Mouse (Mus musculus) heart, embryonic 11.5 days (tissue): ENCODE results near the gene Slc25a42. TPM values are rescaled to one million over a fixed set of nuclear protein-coding genes. Genes with fewer than 3 reads are reported as not detected.

Source experiments
- ATAC-seq: fragments of 200-750 bp; cut with Nextera tagmentation; replicated peaks from 2 replicates; pipeline ENCODE4 v1.8.0; 2017; ENCODE audit warnings: moderate library complexity; ENCODE audit not compliant: insufficient number of reproducible peaks, low FRiP score, low TSS enrichment
- H3K27ac ChIP-seq: fragments of 300-500 bp; sonication (generic); 2 replicates; pipeline ENCODE4 v1.5.1; 2014; ENCODE audit warnings: mild to moderate bottlenecking, low read depth, low read length
- H3K27me3 ChIP-seq: fragments of 300-500 bp; sonication (generic); 2 replicates; pipeline ENCODE4 v1.6.1; 2014; ENCODE audit warnings: mild to moderate bottlenecking, low read length, mixed read lengths; ENCODE audit not compliant: control insufficient read depth, insufficient read depth
- H3K36me3 ChIP-seq: fragments of 300-500 bp; sonication (generic); 2 replicates; pipeline ENCODE4 v1.6.1; 2014; ENCODE audit warnings: mild to moderate bottlenecking, low read length, moderate library complexity, mixed read lengths; ENCODE audit not compliant: control insufficient read depth, insufficient read depth
- H3K4me1 ChIP-seq: fragments of 300-500 bp; sonication (generic); 2 replicates; pipeline ENCODE4 v1.6.1; 2014; ENCODE audit warnings: low read length; ENCODE audit not compliant: control insufficient read depth, insufficient read depth
- H3K4me2 ChIP-seq: fragments of 300-500 bp; sonication (generic); 2 replicates; pipeline ENCODE4 v1.6.1; 2014; ENCODE audit warnings: mild to moderate bottlenecking, moderate library complexity
- H3K4me3 ChIP-seq: fragments of 300-500 bp; sonication (generic); 2 replicates; pipeline ENCODE4 v1.5.1; 2014; ENCODE audit warnings: low read depth, low read length
- H3K9ac ChIP-seq: fragments of 300-500 bp; sonication (generic); 2 replicates; pipeline ENCODE4 v1.6.1; 2014; ENCODE audit warnings: mild to moderate bottlenecking, low read depth, low read length, moderate library complexity
- H3K9me3 ChIP-seq: fragments of 300-500 bp; sonication (generic); replicated peaks from 2 replicates; pipeline ENCODE4 v1.6.1; 2016; ENCODE audit warnings: low read length; ENCODE audit not compliant: control insufficient read depth
- WGBS: fragments of 180-500 bp; shearing (Covaris S2); extraction: QIAGEN DNeasy Blood & Tissue Kit; methylation state at CpG from one replicate; pipeline ENCODE4 v1.1.7; 2014; ENCODE audit not compliant: insufficient replicate concordance; 5-methylcytosine and 5-hydroxymethylcytosine counted together
- polyA plus RNA-seq: library from polyadenylated mRNA; unstranded; fragments of >200 nt; fragmentation: Nextera tagmentation; extraction: Ambion mirVana; gene quantifications from 2 replicates; pipeline ENCODE4 v1.2.1, GENCODE M21; 2014

Gene Slc25a42
- polyA plus RNA-seq, 1 experiment from 2014 or later = 5.2 TPM

- Histone ChIP-seq H3K4me2 (peak within 1 kb of the TSS; percentile 73), H3K9me3 (no peaks in the 10 kb centered on the region), H3K36me3 (peaks cover 16% of the 10 kb centered on the region), H3K4me1 (peaks cover 14% of the 10 kb centered on the region), H3K4me3 (peak within 1 kb of the TSS; percentile 76), H3K27me3 (no peaks in the 10 kb centered on the region), H3K9ac (peak within 1 kb of the TSS; percentile 81), H3K27ac (peak within 1 kb of the TSS; percentile 69)
- ATAC-seq = peak; percentile 97
- WGBS = under 1% methylated on average over 46 of the region's 46 CpGs
Observed at GRCm38 (mm10) chr8:70139026-70139857, 72.9 kb downstream of the Slc25a42 start, which contains the start of the genes Rfxank, Borcs8 and Mef2b. Gene Rfxank (minus strand): TSS chr8:70139154. Gene Borcs8 (plus strand): TSS chr8:70139499. Gene Mef2b (plus strand): TSS chr8:70139711.

GRCm38 (mm10) chr8:70137890-70138289 lies 74.2 kb downstream of the Slc25a42 start:
- H3K27ac ChIP-seq = no peak overlapping the region
- no peak overlapping the region for H3K4me3 ChIP-seq
- peaks cover 18% of the 10 kb centered on the region for H3K36me3 ChIP-seq
- H3K9ac ChIP-seq = peak overlapping the region; percentile 68
- H3K27me3 ChIP-seq = no peaks in the 10 kb centered on the region
- no peaks in the 10 kb centered on the region for H3K9me3 ChIP-seq
- peak overlapping the region; percentile 73 for H3K4me2 ChIP-seq
- ATAC-seq = no peak
- H3K4me1 ChIP-seq = peaks cover 14% of the 10 kb centered on the region
- 74% methylated on average over 4 of the region's 4 CpGs for WGBS

GRCm38 (mm10) chr8:70136591-70136990 lies 75.5 kb downstream of the Slc25a42 start:
- Histone ChIP-seq H3K36me3 (peaks cover 18% of the 10 kb centered on the region), H3K4me3 (no peak overlapping the region), H3K27me3 (no peaks in the 10 kb centered on the region), H3K4me1 (peaks cover 18% of the 10 kb centered on the region), H3K9ac (0 out of 2 replicates have a peak overlapping the region, but pooled peaks have one; percentile 5), H3K9me3 (no peaks in the 10 kb centered on the region), H3K4me2 (no peak overlapping the region), H3K27ac (no peak overlapping the region)
- ATAC-seq = no peak
- WGBS = 88% methylated on average over 4 of the region's 4 CpGs

GRCm38 (mm10) chr8:70134931-70135330 lies 77.2 kb downstream of the Slc25a42 start:
- Histone ChIP-seq H3K36me3 (peaks cover 18% of the 10 kb centered on the region), H3K4me3 (no peak overlapping the region), H3K27ac (0 out of 2 replicates have a peak overlapping the region, but pooled peaks have one; percentile 35), H3K9ac (no peak overlapping the region), H3K4me2 (no peak overlapping the region), H3K27me3 (no peaks in the 10 kb centered on the region), H3K4me1 (peaks cover 10% of the 10 kb centered on the region), H3K9me3 (no peaks in the 10 kb centered on the region)
- ATAC-seq = no peak
- WGBS = 73% methylated on average over 9 of the region's 9 CpGs

Other genes with a start within 250 kb of the Slc25a42 start
- gene Gatad2a, start 215.9 kb downstream of the Slc25a42 start, polyA plus RNA-seq = 52.9 and 59.0 TPM in 2 replicates
- gene Mau2, start 169.6 kb downstream of the Slc25a42 start, polyA plus RNA-seq = 35.5 and 38.1 TPM in 2 replicates
- 25.1 and 26.1 TPM in 2 replicates for gene Sugp1, start 169.5 kb downstream of the Slc25a42 start, polyA plus RNA-seq
- 1.6 and 2.1 TPM in 2 replicates for gene Tm6sf2, start 139.4 kb downstream of the Slc25a42 start, polyA plus RNA-seq
- gene Hapln4, start 128.8 kb downstream of the Slc25a42 start, polyA plus RNA-seq = 0.18 and 0.31 TPM in 2 replicates
- gene Ncan, start 91.4 kb downstream of the Slc25a42 start, polyA plus RNA-seq = 0.11 and 0.16 TPM in 2 replicates
- gene Nr2c2ap, start 81.0 kb downstream of the Slc25a42 start, polyA plus RNA-seq = 17.0 and 23.4 TPM in 2 replicates
- 13.2 and 15.1 TPM in 2 replicates for gene Rfxank, start 73.2 kb downstream of the Slc25a42 start, polyA plus RNA-seq
- gene Borcs8, start 72.8 kb downstream of the Slc25a42 start, polyA plus RNA-seq = 45.7 and 46.5 TPM in 2 replicates
- gene Mef2b, start 72.6 kb downstream of the Slc25a42 start, polyA plus RNA-seq = 0.21 and 0.39 TPM in 2 replicates
- gene Tmem161a, start 39.9 kb downstream of the Slc25a42 start, polyA plus RNA-seq = 64.9 and 67.7 TPM in 2 replicates
- 23.0 and 26.2 TPM in 2 replicates for gene Sugp2, start 21.9 kb upstream of the Slc25a42 start, polyA plus RNA-seq
- gene Armc6, start 22.2 kb upstream of the Slc25a42 start, polyA plus RNA-seq = 17.6 and 17.8 TPM in 2 replicates
- gene Homer3, start 70.5 kb upstream of the Slc25a42 start, polyA plus RNA-seq = 25.5 and 30.0 TPM in 2 replicates
- gene Ddx49, start 90.2 kb upstream of the Slc25a42 start, polyA plus RNA-seq = 36.4 and 37.6 TPM in 2 replicates
- 307 and 329 TPM in 2 replicates for gene Cope, start 90.2 kb upstream of the Slc25a42 start, polyA plus RNA-seq
- 1.4 and 1.5 TPM in 2 replicates for gene Cers1, start 103.5 kb upstream of the Slc25a42 start, polyA plus RNA-seq
- gene Gdf1, start 117.5 kb upstream of the Slc25a42 start, polyA plus RNA-seq = 1.7 and 1.9 TPM in 2 replicates
- 14.0 and 17.2 TPM in 2 replicates for gene Upf1, start 141.0 kb upstream of the Slc25a42 start, polyA plus RNA-seq
- 1.1 and 2.2 TPM in 2 replicates for gene Comp, start 161.3 kb upstream of the Slc25a42 start, polyA plus RNA-seq
- gene Crtc1, start 227.3 kb upstream of the Slc25a42 start, polyA plus RNA-seq = 11.6 and 13.5 TPM in 2 replicates